Mouse (Mus musculus): Measurements from ENCODE around the gene Pla1a. TPM values are rescaled to one million over a fixed set of nuclear protein-coding genes. Genes with fewer than 3 reads are reported as not detected.
"Not testable (repeated sequence)": the region's sequence is repeated elsewhere in the genome, so short reads cannot be mapped to it uniquely, and the experiment has no call there.

Gene Pla1a
- polyA plus RNA-seq, 1 experiment from 2014 or later, result 1.3 TPM

DNA sequence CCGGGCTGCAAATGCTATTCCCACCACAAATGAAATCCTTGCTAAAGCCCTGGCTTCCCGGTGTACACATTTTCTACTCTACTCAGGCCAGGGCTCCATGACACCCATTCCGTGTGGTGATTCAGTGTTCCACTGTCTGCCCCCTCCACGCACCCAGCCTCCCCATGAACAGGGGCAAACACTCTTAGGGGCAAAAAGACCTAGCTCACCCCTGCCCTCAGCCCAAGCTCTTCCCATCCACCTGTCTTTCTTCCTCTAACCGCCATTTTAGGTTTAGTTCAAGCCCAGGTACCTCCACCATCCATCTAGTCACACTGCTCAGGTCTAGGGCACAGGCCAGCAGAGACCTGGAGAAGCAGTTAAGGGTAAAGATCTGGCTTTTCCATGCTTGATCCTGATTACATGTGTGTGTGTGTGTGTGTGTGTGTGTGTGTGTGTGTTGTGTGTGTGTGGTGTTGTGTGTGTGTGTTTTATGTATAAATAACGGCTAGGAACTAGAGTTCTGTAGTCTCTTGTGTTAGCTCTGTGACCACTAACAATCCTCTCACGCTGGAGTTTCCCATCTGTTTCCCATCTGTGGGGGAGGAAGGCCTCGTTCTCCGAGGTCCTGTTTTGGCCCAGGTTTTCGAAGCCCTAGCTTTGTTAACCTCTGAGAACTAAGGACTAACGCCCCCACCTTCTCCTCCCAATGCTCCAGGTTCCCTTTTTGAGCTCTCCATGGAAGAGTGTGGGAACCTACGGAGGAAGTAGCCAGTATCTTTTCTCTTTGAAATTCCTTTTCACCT lies 18.7 kb upstream of the Pla1a start:
- 46% methylated on average over 12 of the region's 12 CpGs for WGBS
- ATAC-seq (ENCODE audit: insufficient number of reproducible peaks, insufficient read depth, low FRiP score, low read depth), result no peak
- H3K4me2 ChIP-seq (ENCODE audit: low read length), result peak overlapping the region; percentile 86

GRCm38 (mm10) chr16:38450707-38451106 lies 17.8 kb upstream of the Pla1a start:
- H3K27ac ChIP-seq (replicated peaks in 1 of 2; ENCODE audit: control insufficient read depth in 1 of 2, insufficient read depth in 1 of 2, low read depth in 2 of 2, low read length in 2 of 2), result no peak overlapping the region
- no peaks in the 10 kb centered on the region; the same call in 1 of the 2 replicates for H3K9me3 ChIP-seq (ENCODE audit: control insufficient read depth, low read length)
- ATAC-seq (ENCODE audit: insufficient number of reproducible peaks, insufficient read depth, low FRiP score, low read depth), result no peak
- H3K4me1 ChIP-seq (ENCODE audit: control insufficient read depth in 2 of 2, insufficient read depth in 2 of 2, low read length in 2 of 2), result peaks cover 8 to 9% of the 10 kb centered on the region in 2 experiments
- no peak overlapping the region for H3K4me3 ChIP-seq (ENCODE audit: control insufficient read depth in 1 of 2, insufficient read depth in 1 of 2, low read depth in 1 of 2, low read length in 2 of 2)
- no peak overlapping the region for H3K9ac ChIP-seq (ENCODE audit: low read length)
- peaks cover 47% of the 10 kb centered on the region for H3K36me3 ChIP-seq (ENCODE audit: control insufficient read depth, insufficient read depth, low read length)
- 88% methylated on average over 7 of the region's 7 CpGs for WGBS
- H3K27me3 ChIP-seq (ENCODE audit: control insufficient read depth, insufficient read depth, low read length), result no peaks in the 10 kb centered on the region
- H3K4me2 ChIP-seq (ENCODE audit: low read length), result no peak overlapping the region

More for the DNA sequence above, 18.7 kb upstream of the Pla1a start:
- peaks cover 38% of the 10 kb centered on the region for H3K36me3 ChIP-seq (ENCODE audit: control insufficient read depth, insufficient read depth, low read length)
- no peaks in the 10 kb centered on the region for H3K27me3 ChIP-seq (ENCODE audit: control insufficient read depth, insufficient read depth, low read length)
- H3K4me3 ChIP-seq (ENCODE audit: control insufficient read depth in 1 of 2, insufficient read depth in 1 of 2, low read depth in 1 of 2, low read length in 2 of 2), result peak overlapping the region; percentile 66 to 74
- peak overlapping the region; percentile 96 for H3K9ac ChIP-seq (ENCODE audit: low read length)
- H3K4me1 ChIP-seq (ENCODE audit: control insufficient read depth in 2 of 2, insufficient read depth in 2 of 2, low read length in 2 of 2), result peaks cover 8 to 9% of the 10 kb centered on the region in 2 experiments
- H3K9me3 ChIP-seq (ENCODE audit: control insufficient read depth, low read length), result no peaks in the 10 kb centered on the region
- peak overlapping the region; percentile 71 to 91 for H3K27ac ChIP-seq (replicated peaks in 1 of 2; ENCODE audit: control insufficient read depth in 1 of 2, insufficient read depth in 1 of 2, low read depth in 2 of 2, low read length in 2 of 2)

DNA sequence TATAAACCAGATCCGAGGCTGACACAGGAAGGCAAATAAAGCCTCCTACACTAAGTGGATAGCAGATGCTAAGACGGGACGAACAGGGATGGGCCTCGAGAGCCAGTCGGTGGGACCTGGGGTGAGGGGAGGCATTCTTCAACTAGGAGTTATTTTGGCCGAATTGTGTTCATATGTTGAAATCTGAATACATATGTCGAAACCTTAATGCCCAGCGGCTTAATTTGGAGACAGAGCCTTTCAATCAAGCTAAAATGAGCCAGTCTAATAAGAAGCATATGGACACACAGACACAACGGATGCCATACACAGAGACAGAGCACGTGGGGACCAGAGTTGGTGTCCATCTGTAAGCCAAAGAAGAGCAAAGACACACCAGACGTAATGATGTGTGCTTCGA lies 15.5 kb upstream of the Pla1a start:
- Histone ChIP-seq H3K9me3 (ENCODE audit: control insufficient read depth, low read length) (peaks cover 3% of the 10 kb centered on the region; the same call in 1 of the 2 replicates), H3K4me3 (ENCODE audit: control insufficient read depth in 1 of 2, insufficient read depth in 1 of 2, low read depth in 1 of 2, low read length in 2 of 2) (no peak overlapping the region), H3K4me1 (ENCODE audit: control insufficient read depth in 2 of 2, insufficient read depth in 2 of 2, low read length in 2 of 2) (peaks cover 8 to 9% of the 10 kb centered on the region in 2 experiments), H3K27me3 (ENCODE audit: control insufficient read depth, insufficient read depth, low read length) (no peaks in the 10 kb centered on the region), H3K4me2 (ENCODE audit: low read length) (no peak overlapping the region), H3K36me3 (ENCODE audit: control insufficient read depth, insufficient read depth, low read length) (peaks cover 70% of the 10 kb centered on the region), H3K27ac (replicated peaks in 1 of 2; ENCODE audit: control insufficient read depth in 1 of 2, insufficient read depth in 1 of 2, low read depth in 2 of 2, low read length in 2 of 2) (no peak overlapping the region), H3K9ac (ENCODE audit: low read length) (no peak overlapping the region)
- WGBS, result 93% methylated on average over 12 of the region's 12 CpGs
- no peak for ATAC-seq (ENCODE audit: insufficient number of reproducible peaks, insufficient read depth, low FRiP score, low read depth)

DNA sequence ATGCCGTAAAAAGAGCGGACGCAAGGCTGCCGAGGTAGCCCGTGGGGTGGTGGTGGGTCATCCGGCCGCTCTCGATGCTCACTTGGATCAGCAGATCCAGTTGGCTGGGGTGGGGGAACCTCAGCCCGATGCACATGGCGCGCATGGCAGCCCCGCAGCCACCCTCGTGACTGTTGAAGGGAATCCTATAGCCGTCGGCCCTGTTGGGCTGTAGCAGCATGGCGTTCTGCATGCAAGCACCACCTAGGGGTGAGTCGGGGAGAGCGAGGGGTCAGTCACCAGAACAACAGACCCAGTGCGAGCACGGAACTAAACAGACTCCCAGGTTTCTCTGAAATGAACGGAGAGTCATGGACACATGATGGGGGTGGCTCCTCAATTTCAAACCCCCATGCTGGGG lies 14.4 kb upstream of the Pla1a start:
- WGBS, result 88% methylated on average over 21 of the region's 21 CpGs
- ATAC-seq (ENCODE audit: insufficient number of reproducible peaks, insufficient read depth, low FRiP score, low read depth), result no peak
- Histone ChIP-seq H3K4me3 (ENCODE audit: control insufficient read depth in 1 of 2, insufficient read depth in 1 of 2, low read depth in 1 of 2, low read length in 2 of 2) (no peak overlapping the region), H3K27me3 (ENCODE audit: control insufficient read depth, insufficient read depth, low read length) (no peaks in the 10 kb centered on the region), H3K4me2 (ENCODE audit: low read length) (no peak overlapping the region), H3K36me3 (ENCODE audit: control insufficient read depth, insufficient read depth, low read length) (peaks cover 75% of the 10 kb centered on the region), H3K27ac (replicated peaks in 1 of 2; ENCODE audit: control insufficient read depth in 1 of 2, insufficient read depth in 1 of 2, low read depth in 2 of 2, low read length in 2 of 2) (no peak overlapping the region), H3K9me3 (ENCODE audit: control insufficient read depth, low read length) (peaks cover 3% of the 10 kb centered on the region; the same call in 1 of the 2 replicates), H3K9ac (ENCODE audit: low read length) (no peak overlapping the region), H3K4me1 (ENCODE audit: control insufficient read depth in 2 of 2, insufficient read depth in 2 of 2, low read length in 2 of 2) (peaks cover 6 to 9% of the 10 kb centered on the region in 2 experiments)

DNA sequence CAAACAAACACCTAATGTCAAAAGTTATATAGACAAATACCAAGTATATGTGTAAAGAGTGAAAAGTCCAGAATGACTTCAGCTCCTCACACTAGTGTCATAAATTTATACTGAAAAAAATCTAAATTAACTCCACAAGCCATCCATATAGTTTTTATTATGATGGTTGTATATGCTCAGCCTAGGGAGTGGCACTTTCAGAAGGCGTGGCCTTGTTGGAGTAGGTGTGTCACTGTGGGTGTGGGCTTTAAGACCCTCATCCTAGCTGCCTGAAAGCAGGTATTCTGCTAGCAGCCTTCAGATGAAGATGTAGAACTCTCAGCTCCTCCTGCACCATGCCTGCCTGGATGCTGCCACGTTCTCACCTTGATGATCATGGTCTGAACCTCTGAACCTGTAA lies 13.2 kb upstream of the Pla1a start:
- 98% methylated on average over 2 of the region's 2 CpGs for WGBS
- H3K27me3 ChIP-seq (ENCODE audit: control insufficient read depth, insufficient read depth, low read length); H3K9me3 ChIP-seq (ENCODE audit: control insufficient read depth, low read length); H3K4me1 ChIP-seq (ENCODE audit: control insufficient read depth in 2 of 2, insufficient read depth in 2 of 2, low read length in 2 of 2); H3K27ac ChIP-seq (replicated peaks in 1 of 2; ENCODE audit: control insufficient read depth in 1 of 2, insufficient read depth in 1 of 2, low read depth in 2 of 2, low read length in 2 of 2); H3K4me2 ChIP-seq (ENCODE audit: low read length); H3K9ac ChIP-seq (ENCODE audit: low read length); H3K4me3 ChIP-seq (ENCODE audit: control insufficient read depth in 1 of 2, insufficient read depth in 1 of 2, low read depth in 1 of 2, low read length in 2 of 2); ATAC-seq (ENCODE audit: insufficient number of reproducible peaks, insufficient read depth, low FRiP score, low read depth): not testable (repeated sequence)
- peaks cover 75% of the 10 kb centered on the region for H3K36me3 ChIP-seq (ENCODE audit: control insufficient read depth, insufficient read depth, low read length)

- ATAC-seq (ENCODE audit: insufficient number of reproducible peaks, insufficient read depth, low FRiP score, low read depth), result no peak
- Histone ChIP-seq H3K36me3 (ENCODE audit: control insufficient read depth, insufficient read depth, low read length) (peaks cover 73% of the 10 kb centered on the region), H3K4me1 (ENCODE audit: control insufficient read depth in 2 of 2, insufficient read depth in 2 of 2, low read length in 2 of 2) (no peaks in the 10 kb centered on the region), H3K27ac (replicated peaks in 1 of 2; ENCODE audit: control insufficient read depth in 1 of 2, insufficient read depth in 1 of 2, low read depth in 2 of 2, low read length in 2 of 2) (no peak overlapping the region), H3K4me3 (ENCODE audit: control insufficient read depth in 1 of 2, insufficient read depth in 1 of 2, low read depth in 1 of 2, low read length in 2 of 2) (no peak overlapping the region), H3K9ac (ENCODE audit: low read length) (no peak overlapping the region), H3K9me3 (ENCODE audit: control insufficient read depth, low read length) (peaks cover 3% of the 10 kb centered on the region; the same call in 1 of the 2 replicates), H3K4me2 (ENCODE audit: low read length) (no peak overlapping the region), H3K27me3 (ENCODE audit: control insufficient read depth, insufficient read depth, low read length) (no peaks in the 10 kb centered on the region)
- 95% methylated on average over 20 of the region's 20 CpGs for WGBS
Measured at GRCm38 (mm10) chr16:38445576-38445975, 12.6 kb upstream of the Pla1a start.

DNA sequence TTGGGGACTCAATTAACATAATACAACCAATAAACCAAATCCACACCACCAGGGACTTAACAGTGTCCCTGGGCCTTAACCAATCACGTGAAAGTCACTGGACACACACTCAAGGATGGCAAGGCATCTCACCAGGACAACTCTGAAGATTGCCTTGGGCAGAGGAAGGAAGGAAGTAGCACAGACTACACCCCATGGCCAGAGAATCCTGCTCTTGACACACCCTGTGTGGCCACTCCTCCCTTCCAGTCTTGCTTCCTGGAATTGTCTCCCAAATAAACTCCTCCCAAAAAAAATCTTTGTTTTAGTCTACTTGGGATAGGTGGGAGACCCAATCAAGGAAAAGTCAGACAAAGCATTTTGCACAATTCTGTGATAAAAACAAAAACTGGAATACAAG lies 12.1 kb upstream of the Pla1a start:
- no peaks in the 10 kb centered on the region for H3K4me1 ChIP-seq (ENCODE audit: control insufficient read depth in 2 of 2, insufficient read depth in 2 of 2, low read length in 2 of 2)
- 88% methylated on average over 1 of the region's 1 CpGs for WGBS
- H3K36me3 ChIP-seq (ENCODE audit: control insufficient read depth, insufficient read depth, low read length), result peaks cover 69% of the 10 kb centered on the region
- no peak overlapping the region for H3K27ac ChIP-seq (replicated peaks in 1 of 2; ENCODE audit: control insufficient read depth in 1 of 2, insufficient read depth in 1 of 2, low read depth in 2 of 2, low read length in 2 of 2)
- no peak overlapping the region for H3K4me3 ChIP-seq (ENCODE audit: control insufficient read depth in 1 of 2, insufficient read depth in 1 of 2, low read depth in 1 of 2, low read length in 2 of 2)
- no peak overlapping the region for H3K9ac ChIP-seq (ENCODE audit: low read length)
- H3K4me2 ChIP-seq (ENCODE audit: low read length), result no peak overlapping the region
- no peak for ATAC-seq (ENCODE audit: insufficient number of reproducible peaks, insufficient read depth, low FRiP score, low read depth)
- no peaks in the 10 kb centered on the region for H3K27me3 ChIP-seq (ENCODE audit: control insufficient read depth, insufficient read depth, low read length)
- H3K9me3 ChIP-seq (ENCODE audit: control insufficient read depth, low read length), result peaks cover 3% of the 10 kb centered on the region; the same call in 1 of the 2 replicates

Data from heart, embryonic 14.5 days (tissue).